Mouse (Mus musculus): ENCODE results near the gene Rapgef4. TPM values are rescaled to one million over a fixed set of nuclear protein-coding genes. Genes with fewer than 3 reads are reported as not detected.

The Rapgef4 gene
- total and polyA plus RNA-seq, 2 experiments from 2014 or later: 5.3 to 5.5 TPM

- Histone ChIP-seq H3K4me3 (ENCODE audit: low read depth, low read length) (no peak overlapping the region), H3K4me1 (ENCODE audit: control insufficient read depth, insufficient read depth) (peaks cover 18% of the 10 kb centered on the region; the same call in 1 of the 2 replicates), H3K9ac (replicated peaks; ENCODE audit: low read depth, low read length) (peak overlapping the region; percentile 29; the same call in 1 of the 2 replicates), H3K36me3 (replicated peaks; ENCODE audit: control insufficient read depth, insufficient read depth, low read length) (no peaks in the 10 kb centered on the region), H3K4me2 (ENCODE audit: low read depth, low read length) (no peak overlapping the region; the same call in 1 of the 2 replicates), H3K27me3 (ENCODE audit: control insufficient read depth, insufficient read depth, low read length) (no peaks in the 10 kb centered on the region), H3K9me3 (replicated peaks; ENCODE audit: control insufficient read depth, low read length) (no peaks in the 10 kb centered on the region), H3K27ac (ENCODE audit: low read depth) (peak overlapping the region; percentile 27; the same call in 1 of the 2 replicates)
- DNase-seq (ENCODE audit: low spot score): no peak
- ATAC-seq (ENCODE audit: insufficient read depth, low read depth): no peak
- TF ChIP-seq CTCF (IDR thresholded peaks at IDR 0.05; ENCODE audit: low read depth) (no peak), EP300 (IDR thresholded peaks at IDR 0.05; ENCODE audit: low read depth) (no peak)
- 18% methylated on average over 5 of the region's 5 CpGs for WGBS
Measured at GRCm38 (mm10) chr2:72175971-72176370, 194.9 kb downstream of the Rapgef4 start.

GRCm38 (mm10) chr2:72177214-72178023, 196.4 kb downstream of the Rapgef4 start:
- no peak for ATAC-seq (ENCODE audit: insufficient read depth, low read depth)
- 79% methylated on average over 6 of the region's 6 CpGs for WGBS

GRCm38 (mm10) chr2:72178025-72178424, 197.0 kb downstream of the Rapgef4 start:
- Histone ChIP-seq H3K4me1 (ENCODE audit: control insufficient read depth, insufficient read depth) (peaks cover 14% of the 10 kb centered on the region; the same call in 1 of the 2 replicates), H3K9ac (replicated peaks; ENCODE audit: low read depth, low read length) (no peak overlapping the region), H3K4me2 (ENCODE audit: low read depth, low read length) (no peak overlapping the region), H3K4me3 (ENCODE audit: low read depth, low read length) (no peak overlapping the region), H3K27ac (ENCODE audit: low read depth) (no peak overlapping the region), H3K27me3 (ENCODE audit: control insufficient read depth, insufficient read depth, low read length) (no peaks in the 10 kb centered on the region), H3K9me3 (replicated peaks; ENCODE audit: control insufficient read depth, low read length) (no peaks in the 10 kb centered on the region), H3K36me3 (replicated peaks; ENCODE audit: control insufficient read depth, insufficient read depth, low read length) (no peaks in the 10 kb centered on the region)
- DNase-seq (ENCODE audit: low spot score) (no peak), ATAC-seq (ENCODE audit: insufficient read depth, low read depth) (no peak)
- WGBS: 74% methylated on average over 4 of the region's 4 CpGs
- TF ChIP-seq EP300 (IDR thresholded peaks at IDR 0.05; ENCODE audit: low read depth) (no peak), CTCF (IDR thresholded peaks at IDR 0.05; ENCODE audit: low read depth) (no peak)

More at GRCm38 (mm10) chr2:72177214-72178023, 196.4 kb downstream of the Rapgef4 start:
- no peak overlapping the region for H3K27ac ChIP-seq (ENCODE audit: low read depth)
- no peak overlapping the region for H3K4me3 ChIP-seq (ENCODE audit: low read depth, low read length)
- no peaks in the 10 kb centered on the region for H3K9me3 ChIP-seq (replicated peaks; ENCODE audit: control insufficient read depth, low read length)
- no peak for TF ChIP-seq EP300 (IDR thresholded peaks at IDR 0.05; ENCODE audit: low read depth)
- TF ChIP-seq CTCF (IDR thresholded peaks at IDR 0.05; ENCODE audit: low read depth): no peak
- H3K36me3 ChIP-seq (replicated peaks; ENCODE audit: control insufficient read depth, insufficient read depth, low read length): no peaks in the 10 kb centered on the region
- no peaks in the 10 kb centered on the region for H3K27me3 ChIP-seq (ENCODE audit: control insufficient read depth, insufficient read depth, low read length)
- DNase-seq (ENCODE audit: low spot score): no peak
- H3K9ac ChIP-seq (replicated peaks; ENCODE audit: low read depth, low read length): no peak overlapping the region
- no peak overlapping the region for H3K4me2 ChIP-seq (ENCODE audit: low read depth, low read length)
- H3K4me1 ChIP-seq (ENCODE audit: control insufficient read depth, insufficient read depth): peaks cover 18% of the 10 kb centered on the region; the same call in 1 of the 2 replicates

- no peak for DNase-seq (ENCODE audit: low spot score)
- WGBS: 88% methylated on average over 11 of the region's 11 CpGs
Measured at GRCm38 (mm10) chr2:72178515-72178914, 197.5 kb downstream of the Rapgef4 start.

GRCm38 (mm10) chr2:72179600-72180301, 198.7 kb downstream of the Rapgef4 start:
- Histone ChIP-seq H3K4me2 (ENCODE audit: low read depth, low read length) (no peak overlapping the region), H3K27ac (ENCODE audit: low read depth) (no peak overlapping the region), H3K4me3 (ENCODE audit: low read depth, low read length) (no peak overlapping the region), H3K4me1 (ENCODE audit: control insufficient read depth, insufficient read depth) (peaks cover 11% of the 10 kb centered on the region; the same call in 1 of the 2 replicates), H3K36me3 (replicated peaks; ENCODE audit: control insufficient read depth, insufficient read depth, low read length) (no peaks in the 10 kb centered on the region), H3K9me3 (replicated peaks; ENCODE audit: control insufficient read depth, low read length) (no peaks in the 10 kb centered on the region), H3K27me3 (ENCODE audit: control insufficient read depth, insufficient read depth, low read length) (no peaks in the 10 kb centered on the region), H3K9ac (replicated peaks; ENCODE audit: low read depth, low read length) (no peak overlapping the region)
- DNase-seq (ENCODE audit: low spot score): no peak
- no peak for ATAC-seq (ENCODE audit: insufficient read depth, low read depth)
- no peak for TF ChIP-seq CTCF (IDR thresholded peaks at IDR 0.05; ENCODE audit: low read depth)
- 85% methylated on average over 15 of the region's 15 CpGs for WGBS

More at GRCm38 (mm10) chr2:72178515-72178914, 197.5 kb downstream of the Rapgef4 start:
- no peak for TF ChIP-seq EP300 (IDR thresholded peaks at IDR 0.05; ENCODE audit: low read depth)
- no peak for TF ChIP-seq CTCF (IDR thresholded peaks at IDR 0.05; ENCODE audit: low read depth)
- peaks cover 11% of the 10 kb centered on the region; the same call in 1 of the 2 replicates for H3K4me1 ChIP-seq (ENCODE audit: control insufficient read depth, insufficient read depth)
- H3K9ac ChIP-seq (replicated peaks; ENCODE audit: low read depth, low read length): no peak overlapping the region
- no peaks in the 10 kb centered on the region for H3K36me3 ChIP-seq (replicated peaks; ENCODE audit: control insufficient read depth, insufficient read depth, low read length)
- H3K27me3 ChIP-seq (ENCODE audit: control insufficient read depth, insufficient read depth, low read length): no peaks in the 10 kb centered on the region
- H3K4me2 ChIP-seq (ENCODE audit: low read depth, low read length): no peak overlapping the region
- no peaks in the 10 kb centered on the region for H3K9me3 ChIP-seq (replicated peaks; ENCODE audit: control insufficient read depth, low read length)
- no peak overlapping the region for H3K4me3 ChIP-seq (ENCODE audit: low read depth, low read length)
- H3K27ac ChIP-seq (ENCODE audit: low read depth): no peak overlapping the region
- no peak for ATAC-seq (ENCODE audit: insufficient read depth, low read depth)
